Mouse (Mus musculus) midbrain, embryonic 16.5 days (tissue): Measurements from ENCODE around the gene Smim6. TPM values are rescaled to one million over a fixed set of nuclear protein-coding genes. Genes with fewer than 3 reads are reported as not detected.

Experiments
- ATAC-seq: fragments of 200-750 bp; cut with Nextera tagmentation; 2 replicates; pipeline ENCODE4 v1.8.0; 2017; ENCODE audit warnings: moderate TSS enrichment
- H3K27ac ChIP-seq: fragments of 300-500 bp; sonication (generic); 2 replicates; pipeline ENCODE4 v1.5.1; 2014; ENCODE audit warnings: mild to moderate bottlenecking, low read length, mixed read lengths
- H3K27me3 ChIP-seq: fragments of 300-500 bp; sonication (generic); 2 replicates; pipeline ENCODE4 v1.6.1; 2014; ENCODE audit warnings: low read depth, low read length, mixed read lengths; ENCODE audit not compliant: control insufficient read depth, insufficient read depth
- H3K36me3 ChIP-seq: fragments of 300-500 bp; sonication (generic); 2 replicates; pipeline ENCODE4 v1.6.1; 2014; ENCODE audit warnings: mild to moderate bottlenecking, low read length, moderate library complexity, mixed read lengths; ENCODE audit not compliant: control insufficient read depth, insufficient read depth
- H3K4me1 ChIP-seq: fragments of 300-500 bp; sonication (generic); 2 replicates; pipeline ENCODE4 v1.6.1; 2014; ENCODE audit warnings: mild to moderate bottlenecking, low read length, mixed read lengths; ENCODE audit not compliant: control insufficient read depth, insufficient read depth
- H3K4me2 ChIP-seq: fragments of 300-500 bp; sonication (generic); 2 replicates; pipeline ENCODE4 v1.6.1; 2014; ENCODE audit warnings: mild to moderate bottlenecking, low read length, mixed read lengths
- H3K4me3 ChIP-seq: fragments of 300-500 bp; sonication (generic); 2 replicates; pipeline ENCODE4 v1.5.1; 2014; ENCODE audit warnings: low read depth, mild to moderate bottlenecking, low read length, moderate library complexity, mixed read lengths
- H3K9ac ChIP-seq: fragments of 300-500 bp; sonication (generic); 2 replicates; pipeline ENCODE4 v1.6.1; 2014; ENCODE audit warnings: low read depth, low read length, mixed read lengths
- H3K9me3 ChIP-seq: fragments of 300-500 bp; sonication (generic); replicated peaks from 2 replicates; pipeline ENCODE4 v1.6.1; 2014; ENCODE audit warnings: mild to moderate bottlenecking, low read length, mixed read lengths; ENCODE audit not compliant: control insufficient read depth, poor library complexity, severe bottlenecking
- WGBS: fragments of 180-500 bp; shearing (Covaris S2); extraction: QIAGEN DNeasy Blood & Tissue Kit; methylation state at CpG from one replicate; pipeline ENCODE4 v1.1.7; 2014; 5-methylcytosine and 5-hydroxymethylcytosine counted together
- polyA plus RNA-seq: library from polyadenylated mRNA; unstranded; fragments of >200 nt; fragmentation: Nextera tagmentation; extraction: Ambion mirVana; gene quantifications from 2 replicates; pipeline ENCODE4 v1.2.1, GENCODE M21; 2015

Gene Smim6
- polyA plus RNA-seq, 1 experiment from 2014 or later: 0.44 TPM

DNA sequence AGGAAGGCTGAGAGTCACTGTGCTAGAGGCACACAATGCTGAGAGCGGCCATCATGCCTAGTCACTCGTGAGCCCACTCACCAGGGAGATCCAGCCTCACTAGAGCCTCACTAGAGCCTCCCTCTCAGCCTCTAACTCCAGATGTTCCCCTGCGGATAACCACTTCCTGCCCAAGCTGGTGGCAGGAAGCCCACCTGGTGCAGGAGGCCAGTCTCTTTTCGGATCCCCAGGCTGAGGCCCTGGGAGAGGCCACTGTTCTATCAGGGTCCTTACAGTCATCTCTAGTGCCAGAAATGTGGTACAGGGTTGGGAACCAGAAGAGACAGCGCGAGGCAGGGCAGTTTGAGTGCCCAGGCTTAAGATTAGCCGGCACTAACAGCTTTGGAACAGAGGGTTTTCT is 13.4 kb upstream of the Smim6 start:
- Histone ChIP-seq H3K4me3 (no peak overlapping the region), H3K9ac (no peak overlapping the region), H3K9me3 (no peaks in the 10 kb centered on the region), H3K27me3 (no peaks in the 10 kb centered on the region), H3K36me3 (peaks cover 5% of the 10 kb centered on the region; the same call in 1 of the 2 replicates), H3K4me2 (no peak overlapping the region), H3K27ac (no peak overlapping the region), H3K4me1 (no peaks in the 10 kb centered on the region)
- WGBS: 92% methylated on average over 7 of the region's 7 CpGs
- ATAC-seq: no peak

DNA sequence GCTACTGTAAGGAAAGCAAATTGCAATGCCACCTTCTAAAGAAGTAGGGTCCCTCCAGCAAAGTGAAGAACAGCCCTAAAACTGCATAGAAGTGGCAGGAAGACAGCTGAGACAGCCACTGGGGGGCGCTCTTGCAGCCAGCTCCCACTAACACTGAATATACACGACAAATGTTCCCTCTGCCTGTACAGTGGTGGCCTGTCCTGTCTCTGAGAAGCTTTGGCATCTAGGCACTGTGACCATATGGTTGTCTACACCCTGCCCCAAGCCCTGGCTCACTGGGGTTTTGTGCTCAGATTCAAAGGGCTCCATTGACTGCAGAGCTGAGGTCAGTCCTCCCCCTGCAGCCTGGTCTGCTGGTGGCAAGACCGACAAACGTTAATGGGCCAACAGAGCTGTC is 12.9 kb upstream of the Smim6 start:
- no peaks in the 10 kb centered on the region for H3K9me3 ChIP-seq
- H3K36me3 ChIP-seq: peaks cover 2% of the 10 kb centered on the region; the same call in 1 of the 2 replicates
- no peaks in the 10 kb centered on the region for H3K27me3 ChIP-seq
- 28% methylated on average over 4 of the region's 4 CpGs for WGBS
- H3K4me3 ChIP-seq: no peak overlapping the region
- H3K9ac ChIP-seq: no peak overlapping the region
- no peak for ATAC-seq
- no peak overlapping the region for H3K27ac ChIP-seq
- no peak overlapping the region for H3K4me2 ChIP-seq
- no peaks in the 10 kb centered on the region for H3K4me1 ChIP-seq

DNA sequence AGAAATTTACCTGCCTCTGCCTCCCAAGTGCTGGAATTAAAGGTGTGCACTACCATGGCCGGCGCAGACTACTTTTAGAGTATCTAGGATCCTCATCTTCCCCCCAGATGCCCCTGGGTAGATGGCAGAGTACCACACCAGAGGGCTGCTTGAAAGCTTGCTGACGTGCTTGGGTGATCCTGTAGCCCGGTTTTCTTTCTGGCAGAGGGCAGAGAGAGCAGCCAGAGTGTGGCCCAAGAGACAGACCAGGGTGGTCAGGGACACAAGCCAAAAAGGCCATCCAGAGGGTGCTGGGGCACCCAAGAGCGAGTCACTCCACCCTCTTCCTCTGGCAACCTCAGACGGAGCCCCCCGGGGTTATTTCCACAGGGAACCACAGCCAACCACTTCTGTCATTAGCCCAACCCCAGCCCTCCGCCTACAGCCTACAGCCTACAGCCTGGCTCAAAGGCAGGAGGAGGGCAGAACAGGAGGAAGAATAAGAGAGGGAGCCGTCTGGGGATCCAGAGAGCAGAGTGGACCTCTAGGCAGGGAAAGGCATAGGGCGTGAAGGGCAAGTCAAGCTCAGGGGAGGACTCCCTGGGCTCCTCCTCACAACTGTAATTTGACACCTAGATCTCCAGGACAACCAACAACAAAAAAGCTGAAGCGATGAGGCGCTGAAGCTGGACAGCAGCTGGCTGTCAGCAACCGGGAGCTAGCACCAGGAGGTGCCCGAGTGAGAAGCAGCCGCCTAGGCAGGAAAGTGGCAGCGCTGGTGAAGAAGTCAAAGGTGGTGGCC is 12.1 kb upstream of the Smim6 start, which contains the start of gene Smim5:
Smim5 (plus strand) TSS at position 481 of the 781 bp plus-strand sequence.
- Histone ChIP-seq H3K4me1 (no peaks in the 10 kb centered on the region), H3K36me3 (peaks cover 2% of the 10 kb centered on the region; the same call in 1 of the 2 replicates), H3K27me3 (no peaks in the 10 kb centered on the region), H3K27ac (no peak within 1 kb of the TSS), H3K4me3 (no peak within 1 kb of the TSS), H3K9ac (no peak within 1 kb of the TSS), H3K4me2 (no peak within 1 kb of the TSS), H3K9me3 (no peaks in the 10 kb centered on the region)
- ATAC-seq: no peak
- WGBS: 28% methylated on average over 16 of the region's 16 CpGs

DNA sequence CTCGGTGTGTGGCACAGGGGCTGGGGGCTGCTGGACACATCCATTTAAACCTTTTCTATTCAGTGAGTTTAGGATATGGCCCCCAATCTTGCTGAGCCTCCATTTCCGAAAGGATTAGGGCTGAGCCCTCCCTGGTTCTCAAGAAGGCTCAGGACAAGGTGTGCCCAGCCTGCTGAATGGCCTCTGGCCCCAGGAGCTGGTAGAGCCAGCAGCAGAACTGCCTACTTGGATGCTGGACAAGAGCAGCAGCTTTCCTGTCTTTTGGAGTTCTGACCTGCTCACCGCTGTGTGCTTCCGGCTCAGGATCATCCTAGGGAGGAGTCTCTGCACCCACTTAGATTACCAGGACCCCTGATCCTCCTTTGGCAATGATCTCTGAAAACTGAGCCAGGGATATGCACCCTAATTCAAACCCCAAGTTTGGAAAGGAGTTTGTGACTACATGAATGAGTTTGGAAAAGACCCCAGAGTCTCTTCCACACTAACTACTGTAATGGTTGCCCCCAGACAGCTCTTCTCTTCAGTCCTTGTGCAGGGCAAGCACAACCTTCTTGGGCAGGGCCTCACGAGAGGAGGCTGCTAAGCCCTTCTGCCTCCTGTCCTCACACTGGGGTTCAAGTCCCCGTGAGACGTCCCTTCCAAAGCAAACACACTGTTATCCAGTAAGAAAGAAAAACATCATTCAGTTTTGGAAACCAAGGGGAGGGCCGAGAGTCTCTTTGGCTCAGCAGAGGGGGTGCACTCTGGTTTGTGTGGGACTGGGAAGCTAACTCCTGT is 11.1 kb upstream of the Smim6 start:
- Histone ChIP-seq H3K36me3 (0 out of 2 replicates have a peak, but pooled peaks cover 2% of the 10 kb centered on the region), H3K4me3 (no peak overlapping the region), H3K4me1 (no peaks in the 10 kb centered on the region), H3K4me2 (no peak overlapping the region), H3K9ac (no peak overlapping the region), H3K9me3 (no peaks in the 10 kb centered on the region), H3K27me3 (no peaks in the 10 kb centered on the region), H3K27ac (no peak overlapping the region)
- 71% methylated on average over 8 of the region's 8 CpGs for WGBS
- no peak for ATAC-seq

DNA sequence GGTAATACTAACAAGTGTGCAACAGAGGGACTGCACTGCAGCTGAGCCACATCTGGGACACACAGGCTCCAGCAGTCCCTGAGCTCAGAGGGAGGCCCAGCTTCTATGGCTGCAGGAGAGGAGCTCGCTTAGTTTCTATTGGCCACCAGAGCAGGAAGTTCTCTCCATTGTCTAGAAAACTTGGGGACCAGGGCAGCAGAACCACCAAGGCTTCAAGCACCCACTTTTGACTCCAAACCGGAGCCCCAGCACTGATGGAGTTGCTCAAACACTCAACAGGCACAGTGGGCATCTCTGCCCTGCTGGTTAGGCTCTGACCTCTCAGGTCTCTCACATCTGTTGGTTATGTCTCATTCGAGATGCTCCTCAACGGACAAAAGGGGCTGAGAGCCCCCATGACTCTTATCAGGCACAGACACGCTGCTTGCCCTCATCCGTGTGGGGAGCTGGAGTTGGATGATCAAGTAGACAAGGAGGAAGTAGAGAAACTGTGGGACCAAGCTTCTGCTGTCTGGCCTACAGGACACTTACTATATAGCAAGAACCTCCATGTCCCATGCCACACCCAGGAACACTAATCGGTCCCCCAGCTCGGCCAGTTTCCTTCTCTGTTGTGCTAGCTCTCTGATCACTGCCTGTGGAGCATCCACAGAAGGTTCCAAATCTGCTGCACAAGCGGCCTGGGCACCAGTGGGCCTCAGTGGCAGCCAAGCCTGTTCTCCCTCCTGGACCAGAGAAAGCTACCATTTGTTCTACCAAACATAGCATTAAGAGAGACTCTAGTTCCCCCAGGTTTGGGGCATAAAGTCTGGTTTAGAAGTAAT is 10.3 kb upstream of the Smim6 start:
- Histone ChIP-seq H3K4me2 (no peak overlapping the region), H3K9ac (no peak overlapping the region), H3K9me3 (no peaks in the 10 kb centered on the region), H3K27me3 (no peaks in the 10 kb centered on the region), H3K36me3 (no peaks in the 10 kb centered on the region), H3K27ac (no peak overlapping the region), H3K4me3 (no peak overlapping the region), H3K4me1 (no peaks in the 10 kb centered on the region)
- ATAC-seq: no peak
- WGBS: 84% methylated on average over 9 of the region's 9 CpGs

DNA sequence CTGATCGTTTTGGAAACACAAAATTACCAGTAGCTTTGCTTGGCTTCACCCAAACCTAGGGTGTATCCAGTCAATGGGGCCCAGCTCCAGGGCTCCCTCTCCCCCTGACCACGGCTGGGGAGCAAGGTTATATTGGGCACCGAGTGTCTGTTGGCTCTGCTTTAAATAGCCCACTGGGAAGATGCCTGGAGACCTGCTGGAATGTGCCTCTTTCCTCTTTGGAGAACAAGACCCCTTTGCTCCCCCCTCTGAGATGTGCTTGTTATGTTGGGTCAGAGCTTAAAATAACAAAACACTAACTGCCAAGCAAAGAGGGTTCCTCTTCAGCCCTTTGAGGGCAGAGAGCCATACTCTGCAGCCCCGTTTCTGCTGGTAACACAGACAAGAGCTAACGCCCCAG is 9.6 kb upstream of the Smim6 start:
- H3K4me1 ChIP-seq: no peaks in the 10 kb centered on the region
- WGBS: 84% methylated on average over 5 of the region's 5 CpGs
- H3K27me3 ChIP-seq: no peaks in the 10 kb centered on the region
- no peaks in the 10 kb centered on the region for H3K36me3 ChIP-seq
- no peak overlapping the region for H3K9ac ChIP-seq
- ATAC-seq: no peak
- no peak overlapping the region for H3K27ac ChIP-seq
- H3K9me3 ChIP-seq: no peaks in the 10 kb centered on the region
- H3K4me3 ChIP-seq: no peak overlapping the region
- no peak overlapping the region for H3K4me2 ChIP-seq

DNA sequence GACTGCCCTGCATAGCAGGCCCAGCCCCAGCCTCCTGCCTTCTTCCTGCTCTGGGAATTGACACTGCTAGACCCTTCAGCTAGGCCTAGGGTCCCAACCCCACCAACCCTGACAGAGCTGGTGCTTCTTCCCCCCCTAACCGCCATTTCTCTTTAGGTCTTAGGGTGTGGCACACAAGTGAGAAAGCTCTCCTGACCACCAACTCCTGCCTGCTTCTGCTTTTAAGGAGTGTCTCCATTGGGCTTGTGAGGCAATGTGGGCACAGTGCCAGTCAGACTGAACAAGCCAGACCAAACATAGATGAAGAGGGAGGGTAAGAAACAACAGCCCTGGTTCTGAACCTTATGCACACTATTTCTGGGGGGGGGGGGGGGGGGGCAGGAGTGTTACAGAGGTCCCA is 9.0 kb upstream of the Smim6 start:
- no peak overlapping the region for H3K9ac ChIP-seq
- H3K4me1 ChIP-seq: no peaks in the 10 kb centered on the region
- H3K4me3 ChIP-seq: no peak overlapping the region
- no peaks in the 10 kb centered on the region for H3K9me3 ChIP-seq
- no peaks in the 10 kb centered on the region for H3K36me3 ChIP-seq
- ATAC-seq: no peak
- no peak overlapping the region for H3K27ac ChIP-seq
- WGBS: 88% methylated on average over 1 of the region's 1 CpGs
- H3K4me2 ChIP-seq: no peak overlapping the region
- H3K27me3 ChIP-seq: no peaks in the 10 kb centered on the region

DNA sequence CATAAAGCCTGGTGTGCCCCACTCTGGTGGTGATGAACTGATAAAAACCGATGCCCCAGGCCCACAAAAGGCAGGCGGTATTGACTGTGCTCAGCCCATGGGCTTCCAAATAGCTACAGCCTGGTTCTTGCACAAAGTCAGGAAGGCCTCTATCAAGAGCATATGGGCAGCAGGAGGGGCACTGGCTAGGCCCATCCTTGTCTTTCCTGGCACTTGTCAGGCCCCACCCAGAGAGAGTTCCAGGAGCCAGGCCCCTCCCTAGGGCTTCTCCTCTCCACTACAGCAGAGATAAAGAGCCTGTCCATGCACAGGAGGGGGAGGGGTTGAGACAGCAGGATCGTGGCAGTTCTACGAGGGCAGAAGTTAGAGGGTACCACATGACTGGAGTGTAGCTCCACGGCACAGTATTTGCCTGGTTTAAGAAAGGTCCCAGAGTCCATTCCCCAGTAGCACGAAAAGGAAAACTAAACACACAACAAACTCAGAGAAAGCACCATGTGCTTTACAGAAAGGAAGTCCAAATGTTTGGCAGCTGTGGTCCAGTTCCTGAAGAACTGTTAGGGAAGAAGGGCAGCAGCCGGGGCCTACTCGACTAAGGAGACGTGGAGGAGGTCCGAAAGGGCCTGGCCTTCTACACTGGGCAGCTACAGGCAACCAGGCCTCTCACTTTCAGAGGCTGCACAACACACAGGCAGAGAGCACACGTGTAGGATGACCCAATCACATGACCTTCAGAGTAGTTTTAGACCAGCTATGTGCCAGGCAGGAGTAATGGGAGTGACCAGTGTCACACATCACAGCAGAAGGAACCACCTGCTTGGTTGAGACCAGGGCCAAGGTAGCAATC is 8.2 kb upstream of the Smim6 start:
- no peaks in the 10 kb centered on the region for H3K27me3 ChIP-seq
- no peak for ATAC-seq
- peaks cover 5% of the 10 kb centered on the region; the same call in 1 of the 2 replicates for H3K36me3 ChIP-seq
- H3K4me2 ChIP-seq: no peak overlapping the region
- H3K9me3 ChIP-seq: no peaks in the 10 kb centered on the region
- 74% methylated on average over 11 of the region's 11 CpGs for WGBS
- H3K4me1 ChIP-seq: no peaks in the 10 kb centered on the region
- no peak overlapping the region for H3K27ac ChIP-seq
- H3K9ac ChIP-seq: no peak overlapping the region
- H3K4me3 ChIP-seq: no peak overlapping the region
